Mouse (Mus musculus) G1E (cell line): ENCODE results near the gene Orm2. TPM values are rescaled to one million over a fixed set of nuclear protein-coding genes. Genes with fewer than 3 reads are reported as not detected.

Source experiments
- ATAC-seq: 2 replicates; pipeline ENCODE4 v1.8.0; 2016; ENCODE audit warnings: mild to moderate bottlenecking; ENCODE audit not compliant: insufficient number of reproducible peaks, poor library complexity, low FRiP score, severe bottlenecking; ENCODE audit errors: extremely low read depth
- DNase-seq: peaks from one replicate; pipeline ENCODE4 v3.0.0; 2012; ENCODE audit warnings: low spot score
- H3K27me3 ChIP-seq: 2 replicates; pipeline ENCODE4 v1.6.1; 2012; ENCODE audit warnings: mild to moderate bottlenecking, low read length, inconsistent platforms; ENCODE audit not compliant: insufficient read depth
- H3K36me3 ChIP-seq: replicated peaks from 2 replicates; pipeline ENCODE3; 2012; ENCODE audit warnings: mild to moderate bottlenecking, inconsistent platforms
- H3K4me1 ChIP-seq: 2 replicates; pipeline ENCODE4 v1.6.1; 2012; ENCODE audit warnings: low read depth, low read length, inconsistent platforms, mixed read lengths; ENCODE audit not compliant: insufficient read depth
- H3K4me3 ChIP-seq: 2 replicates; pipeline ENCODE4 v1.5.1; 2012; ENCODE audit warnings: low read depth, mild to moderate bottlenecking, inconsistent platforms, low read length, moderate library complexity, mixed read lengths
- H3K9me3 ChIP-seq: replicated peaks from 2 replicates; pipeline ENCODE4 v1.6.1; 2012; ENCODE audit warnings: inconsistent platforms
- CTCF ChIP-seq: IDR thresholded peaks from 2 replicates; pipeline ENCODE4 v1.5.1; 2012; ENCODE audit warnings: low read depth, low read length, inconsistent platforms, mixed read lengths
- GATA1 ChIP-seq: IDR thresholded peaks from 2 replicates; pipeline ENCODE4 v1.6.1; 2012; ENCODE audit warnings: borderline replicate concordance, low read length, inconsistent platforms, mixed read lengths
- GATA2 ChIP-seq: IDR thresholded peaks from 2 replicates; pipeline ENCODE4 v1.6.1; 2012; ENCODE audit warnings: low read depth, low read length, inconsistent platforms, borderline replicate concordance
- POLR2AphosphoS5 ChIP-seq: IDR thresholded peaks from 2 replicates; pipeline ENCODE4 v1.6.1; 2012; ENCODE audit warnings: low read depth, low read length, inconsistent platforms; ENCODE audit not compliant: insufficient replicate concordance
- TAL1 ChIP-seq: conservative IDR thresholded peaks from 2 replicates; pipeline ENCODE4 v1.6.1; 2012; ENCODE audit warnings: low read depth, low read length, inconsistent platforms, mixed read lengths
- polyA plus RNA-seq: library from polyadenylated mRNA; stranded (reverse); fragments of >175 nt; gene quantifications from 2 replicates; pipeline ENCODE4 v1.2.3, GENCODE M21; 2012
- total RNA-seq, 2 experiments: library from RNA; stranded (forward) in 1 of 2; stranded (reverse) in 1 of 2; fragments of 200-1000 nt in 1 of 2; fragments of >200 nt in 1 of 2; fragmentation: Nextera tagmentation in 1 of 2; gene quantifications; 2 replicates each; pipeline ENCODE4 v1.2.3; 2014 to 2017

Gene Orm2
- total and polyA plus RNA-seq, 3 experiments = not detected

- no peak for TF ChIP-seq TAL1
- TF ChIP-seq GATA2 = no peak
- TF ChIP-seq GATA1 = no peak
- no peak for TF ChIP-seq CTCF
- no peak for TF ChIP-seq POLR2AphosphoS5
- no peaks in the 10 kb centered on the region for H3K27me3 ChIP-seq
- no peaks in the 10 kb centered on the region for H3K4me1 ChIP-seq
- peaks cover 66% of the 10 kb centered on the region for H3K9me3 ChIP-seq
- ATAC-seq (no peak), DNase-seq (no peak)
- no peaks in the 10 kb centered on the region for H3K36me3 ChIP-seq
- no peak overlapping the region for H3K4me3 ChIP-seq
These were observed 19.8 kb upstream of the Orm2 start for GRCm38 (mm10) chr4:63342491-63342890.

- H3K27me3 ChIP-seq = no peaks in the 10 kb centered on the region
- ATAC-seq = no peak
- H3K4me1 ChIP-seq = no peaks in the 10 kb centered on the region
- peaks cover 65% of the 10 kb centered on the region for H3K9me3 ChIP-seq
- no peaks in the 10 kb centered on the region for H3K36me3 ChIP-seq
- TF ChIP-seq CTCF = no peak
- TF ChIP-seq GATA1 = no peak
- DNase-seq = no peak
- no peak overlapping the region for H3K4me3 ChIP-seq
These were observed 18.6 kb upstream of the Orm2 start for GRCm38 (mm10) chr4:63343608-63344007.

GRCm38 (mm10) chr4:63344295-63344694 lies 18.0 kb upstream of the Orm2 start, which contains the start of gene Orm1:
Gene Orm1 (plus strand): TSS chr4:63344560.
- no peak for DNase-seq
- no peaks in the 10 kb centered on the region for H3K4me1 ChIP-seq
- H3K9me3 ChIP-seq = peaks cover 65% of the 10 kb centered on the region
- no peaks in the 10 kb centered on the region for H3K36me3 ChIP-seq
- no peaks in the 10 kb centered on the region for H3K27me3 ChIP-seq
- TF ChIP-seq CTCF (no peak), POLR2AphosphoS5 (no peak), TAL1 (no peak), GATA2 (no peak), GATA1 (no peak)
- no peak within 1 kb of the TSS for H3K4me3 ChIP-seq
- ATAC-seq = no peak

- ATAC-seq (no peak), DNase-seq (no peak)
- H3K9me3 ChIP-seq = peaks cover 70% of the 10 kb centered on the region
- no peak overlapping the region for H3K4me3 ChIP-seq
- H3K4me1 ChIP-seq = no peaks in the 10 kb centered on the region
- H3K36me3 ChIP-seq = no peaks in the 10 kb centered on the region
- no peaks in the 10 kb centered on the region for H3K27me3 ChIP-seq
- no peak for TF ChIP-seq GATA2
- TF ChIP-seq GATA1 = no peak
- no peak for TF ChIP-seq TAL1
- TF ChIP-seq CTCF = no peak
- no peak for TF ChIP-seq POLR2AphosphoS5
These were observed 17.0 kb upstream of the Orm2 start for GRCm38 (mm10) chr4:63345261-63345660.

GRCm38 (mm10) chr4:63346659-63347058 lies 15.6 kb upstream of the Orm2 start:
- TF ChIP-seq GATA1 (no peak), POLR2AphosphoS5 (no peak), CTCF (no peak), TAL1 (no peak), GATA2 (no peak)
- Histone ChIP-seq H3K36me3 (no peaks in the 10 kb centered on the region), H3K4me1 (no peaks in the 10 kb centered on the region), H3K9me3 (peaks cover 71% of the 10 kb centered on the region), H3K27me3 (no peaks in the 10 kb centered on the region), H3K4me3 (no peak overlapping the region)
- no peak for ATAC-seq
- DNase-seq = no peak

- ATAC-seq = no peak
- Histone ChIP-seq H3K27me3 (no peaks in the 10 kb centered on the region), H3K4me3 (no peak overlapping the region), H3K36me3 (no peaks in the 10 kb centered on the region), H3K9me3 (peaks cover 81% of the 10 kb centered on the region), H3K4me1 (no peaks in the 10 kb centered on the region)
- TF ChIP-seq TAL1 (no peak), CTCF (no peak), GATA1 (no peak), POLR2AphosphoS5 (no peak), GATA2 (no peak)
- no peak for DNase-seq
These were observed 13.7 kb upstream of the Orm2 start for GRCm38 (mm10) chr4:63348524-63348923.
